Mouse (Mus musculus): ENCODE results near the gene Vmn1r75.

GRCm38 (mm10) chr7:11833680-11834079 lies 40.8 kb upstream of the Vmn1r75 start, which contains the start of gene Vmn1r74:
- TF ChIP-seq POLR2A (IDR thresholded peaks at IDR 0.05; ENCODE audit: control insufficient read depth, extremely low read depth, insufficient read depth, low read length, poor library complexity) (no peak), CTCF (IDR thresholded peaks at IDR 0.05; ENCODE audit: borderline replicate concordance, control insufficient read depth, extremely low read depth, insufficient read depth, low read length, poor library complexity) (no peak)

Data from thymus, adult 2 months (tissue).